Mouse (Mus musculus): ENCODE measurements around the gene Ovca2.

Ovca2 gene

GRCm38 (mm10) chr11:75178672-75179208 lies at the start of gene Ovca2:
Gene Ovca2 (minus strand): TSS chr11:75178835.
- H3K36me3 ChIP-seq (ENCODE audit: insufficient read depth, low read length) = peaks cover 73% of the 10 kb centered on the region
- no peaks in the 10 kb centered on the region for H3K9me3 ChIP-seq (ENCODE audit: low read length)
- no peak for TF ChIP-seq NANOG (IDR thresholded peaks at IDR 0.05; ENCODE audit: borderline replicate concordance, low read length)
- peak; percentile 66 for TF ChIP-seq CTCF (conservative IDR thresholded peaks at IDR 0.05; ENCODE audit: low read length)
- H3K27me3 ChIP-seq (ENCODE audit: insufficient read depth, low read length) = peaks cover 18% of the 10 kb centered on the region
- peaks cover 46% of the 10 kb centered on the region for H3K4me1 ChIP-seq (replicated peaks; ENCODE audit: low read depth, low read length)
- peak within 1 kb of the TSS; percentile 91 for H3K4me3 ChIP-seq (replicated peaks; ENCODE audit: low read length)

GRCm38 (mm10) chr11:75227632-75228031 lies 49.0 kb upstream of the Ovca2 start:
- TF ChIP-seq NANOG (IDR thresholded peaks at IDR 0.05; ENCODE audit: borderline replicate concordance, low read length) (no peak), POU5F1 (IDR thresholded peaks at IDR 0.05; ENCODE audit: borderline replicate concordance, low read length) (no peak), CTCF (conservative IDR thresholded peaks at IDR 0.05; ENCODE audit: low read length) (no peak)
- H3K9me3 ChIP-seq (ENCODE audit: low read length) = no peaks in the 10 kb centered on the region
- H3K4me1 ChIP-seq (replicated peaks; ENCODE audit: low read depth, low read length) = peaks cover 27% of the 10 kb centered on the region
- no peaks in the 10 kb centered on the region for H3K36me3 ChIP-seq (ENCODE audit: insufficient read depth, low read length)
- no peak overlapping the region for H3K4me3 ChIP-seq (replicated peaks; ENCODE audit: low read length)
- 0 out of 2 replicates have a peak, but pooled peaks cover 2% of the 10 kb centered on the region for H3K27me3 ChIP-seq (ENCODE audit: insufficient read depth, low read length)

DNA sequence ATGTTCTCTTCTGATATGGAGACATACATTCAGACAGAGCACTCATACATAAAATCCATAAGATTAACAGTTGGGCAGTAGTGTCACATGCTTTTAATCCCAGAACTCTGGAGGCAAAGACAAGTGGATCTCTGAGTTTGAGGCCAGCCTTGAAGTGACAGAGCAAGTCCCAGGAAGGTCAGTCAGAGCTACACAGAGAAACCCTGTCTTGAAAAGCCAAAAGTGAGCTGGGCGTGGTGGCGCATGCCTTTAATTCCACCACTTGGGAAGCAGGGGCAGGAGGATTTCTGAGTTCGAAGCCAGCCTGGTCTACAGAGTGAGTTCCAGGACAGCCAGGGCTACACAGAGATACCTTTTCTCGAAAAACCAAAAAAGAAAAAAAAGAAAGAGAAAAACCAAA lies 46.2 kb upstream of the Ovca2 start:
- no peak overlapping the region for H3K4me3 ChIP-seq (replicated peaks; ENCODE audit: low read length)
- no peaks in the 10 kb centered on the region for H3K36me3 ChIP-seq (ENCODE audit: insufficient read depth, low read length)
- H3K9me3 ChIP-seq (ENCODE audit: low read length) = no peaks in the 10 kb centered on the region
- peaks cover 40% of the 10 kb centered on the region for H3K4me1 ChIP-seq (replicated peaks; ENCODE audit: low read depth, low read length)
- TF ChIP-seq NANOG (IDR thresholded peaks at IDR 0.05; ENCODE audit: borderline replicate concordance, low read length) = no peak
- TF ChIP-seq CTCF (conservative IDR thresholded peaks at IDR 0.05; ENCODE audit: low read length) = no peak
- TF ChIP-seq POU5F1 (IDR thresholded peaks at IDR 0.05; ENCODE audit: borderline replicate concordance, low read length) = no peak
- H3K27me3 ChIP-seq (ENCODE audit: insufficient read depth, low read length) = 0 out of 2 replicates have a peak, but pooled peaks cover 2% of the 10 kb centered on the region

DNA sequence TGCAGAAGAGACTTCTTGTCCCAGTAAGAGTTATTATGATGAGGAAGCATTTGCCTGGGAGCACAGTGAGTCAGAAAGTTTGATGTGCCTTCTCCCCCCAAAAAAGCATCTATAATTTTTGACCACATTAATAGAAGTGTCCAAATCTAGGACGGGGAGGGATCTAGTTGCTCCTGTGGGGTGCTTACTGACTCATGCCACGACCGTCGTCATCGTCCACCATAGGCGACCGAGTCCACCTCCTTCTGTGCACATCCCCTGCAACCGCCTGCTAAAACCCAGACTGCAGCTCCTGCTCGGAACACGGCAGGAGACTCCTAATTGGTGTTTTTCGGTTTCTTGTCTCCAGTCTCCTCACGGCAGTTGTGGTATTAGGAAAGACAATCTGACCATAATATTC lies 45.4 kb upstream of the Ovca2 start:
- no peak for TF ChIP-seq POU5F1 (IDR thresholded peaks at IDR 0.05; ENCODE audit: borderline replicate concordance, low read length)
- no peak for TF ChIP-seq NANOG (IDR thresholded peaks at IDR 0.05; ENCODE audit: borderline replicate concordance, low read length)
- TF ChIP-seq CTCF (conservative IDR thresholded peaks at IDR 0.05; ENCODE audit: low read length) = no peak
- H3K27me3 ChIP-seq (ENCODE audit: insufficient read depth, low read length) = 0 out of 2 replicates have a peak, but pooled peaks cover 2% of the 10 kb centered on the region
- no peaks in the 10 kb centered on the region for H3K9me3 ChIP-seq (ENCODE audit: low read length)
- H3K4me1 ChIP-seq (replicated peaks; ENCODE audit: low read depth, low read length) = peaks cover 47% of the 10 kb centered on the region
- no peak overlapping the region for H3K4me3 ChIP-seq (replicated peaks; ENCODE audit: low read length)
- no peaks in the 10 kb centered on the region for H3K36me3 ChIP-seq (ENCODE audit: insufficient read depth, low read length)

DNA sequence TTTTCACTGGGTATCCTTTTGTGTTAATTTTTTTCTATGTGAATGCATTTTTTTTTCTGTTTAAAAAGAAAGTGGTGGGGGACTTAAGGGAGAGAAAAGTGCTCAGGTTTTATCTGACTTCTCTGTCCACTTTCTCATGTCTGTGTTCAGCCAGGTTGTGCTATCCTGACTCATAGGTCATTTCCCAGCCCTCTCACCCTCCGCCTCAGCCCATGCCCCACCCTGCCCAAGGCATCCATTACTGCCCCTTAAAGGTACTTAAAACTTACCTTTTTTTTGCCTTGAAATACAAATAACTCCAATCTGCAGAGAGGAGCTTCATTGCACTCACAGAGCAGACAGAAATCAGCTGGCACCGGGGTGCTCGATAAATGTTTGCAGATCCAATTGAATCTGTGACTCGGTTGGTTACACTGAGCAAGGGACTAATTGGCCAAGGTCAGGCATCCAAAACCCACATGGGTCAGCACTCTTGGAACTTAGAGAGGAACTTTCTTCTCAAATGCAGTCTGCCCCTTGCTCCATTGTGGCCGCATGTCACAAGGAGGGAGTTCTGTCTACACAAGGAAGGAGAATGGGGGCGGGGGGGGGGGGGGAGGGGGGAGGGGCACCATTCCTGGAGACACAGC lies 42.0 kb upstream of the Ovca2 start:
- no peak overlapping the region for H3K4me3 ChIP-seq (replicated peaks; ENCODE audit: low read length)
- no peaks in the 10 kb centered on the region for H3K36me3 ChIP-seq (ENCODE audit: insufficient read depth, low read length)
- H3K27me3 ChIP-seq (ENCODE audit: insufficient read depth, low read length) = peaks cover 6% of the 10 kb centered on the region
- peaks cover 58% of the 10 kb centered on the region for H3K4me1 ChIP-seq (replicated peaks; ENCODE audit: low read depth, low read length)
- TF ChIP-seq POU5F1 (IDR thresholded peaks at IDR 0.05; ENCODE audit: borderline replicate concordance, low read length) (no peak), NANOG (IDR thresholded peaks at IDR 0.05; ENCODE audit: borderline replicate concordance, low read length) (no peak), CTCF (conservative IDR thresholded peaks at IDR 0.05; ENCODE audit: low read length) (no peak)
- H3K9me3 ChIP-seq (ENCODE audit: low read length) = no peaks in the 10 kb centered on the region

- TF ChIP-seq CTCF (conservative IDR thresholded peaks at IDR 0.05; ENCODE audit: low read length) (no peak), POU5F1 (IDR thresholded peaks at IDR 0.05; ENCODE audit: borderline replicate concordance, low read length) (no peak), NANOG (IDR thresholded peaks at IDR 0.05; ENCODE audit: borderline replicate concordance, low read length) (no peak)
- Histone ChIP-seq H3K4me3 (replicated peaks; ENCODE audit: low read length) (no peak overlapping the region), H3K36me3 (ENCODE audit: insufficient read depth, low read length) (no peaks in the 10 kb centered on the region), H3K4me1 (replicated peaks; ENCODE audit: low read depth, low read length) (peaks cover 58% of the 10 kb centered on the region), H3K9me3 (ENCODE audit: low read length) (no peaks in the 10 kb centered on the region), H3K27me3 (ENCODE audit: insufficient read depth, low read length) (peaks cover 10% of the 10 kb centered on the region)
Measured at GRCm38 (mm10) chr11:75220115-75220514, 41.5 kb upstream of the Ovca2 start.

DNA sequence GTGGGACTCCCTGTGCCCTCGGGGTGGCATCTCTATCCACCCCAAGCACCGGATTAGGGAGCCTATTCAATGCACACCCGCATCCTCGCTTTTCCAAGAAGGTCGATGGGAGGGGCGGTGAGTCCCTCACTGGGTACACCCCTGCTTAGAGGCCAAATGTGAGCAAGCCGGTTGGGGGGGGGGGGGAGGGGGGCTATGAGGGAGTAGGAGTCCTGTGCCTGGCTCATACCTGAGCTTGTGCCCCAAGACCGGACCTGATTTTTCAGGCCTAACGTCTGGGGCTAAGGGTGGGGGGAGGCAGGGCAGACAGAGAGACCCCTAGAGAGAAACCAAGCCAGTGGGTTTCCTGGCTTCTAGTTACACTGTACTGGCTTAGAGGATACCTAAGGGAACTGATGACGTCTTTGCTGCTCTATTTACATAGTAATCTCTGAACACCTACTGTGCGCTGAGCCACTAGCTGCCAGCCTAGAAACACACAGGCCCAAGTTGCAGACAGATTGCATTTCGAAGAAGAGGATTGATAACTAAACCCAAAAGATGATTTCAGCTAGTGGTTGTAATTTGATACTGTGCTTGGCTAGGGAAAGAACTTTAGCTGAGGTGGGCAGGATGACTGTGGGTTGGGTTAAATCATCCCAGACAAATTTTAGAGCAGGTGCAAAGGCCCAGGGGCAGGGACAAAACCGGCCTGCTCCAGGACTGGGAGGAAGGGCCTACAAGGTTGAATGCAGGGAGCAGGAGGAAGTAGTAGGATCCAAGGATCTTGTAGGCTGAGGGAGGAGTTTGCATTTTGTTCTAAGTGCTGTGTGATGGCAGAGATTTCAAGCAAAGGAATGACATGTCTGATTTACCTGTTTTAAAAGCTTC lies 35.7 kb upstream of the Ovca2 start:
- Histone ChIP-seq H3K9me3 (ENCODE audit: low read length) (no peaks in the 10 kb centered on the region), H3K4me3 (replicated peaks; ENCODE audit: low read length) (peak overlapping the region; percentile 66), H3K27me3 (ENCODE audit: insufficient read depth, low read length) (peaks cover 32% of the 10 kb centered on the region), H3K36me3 (ENCODE audit: insufficient read depth, low read length) (no peaks in the 10 kb centered on the region), H3K4me1 (replicated peaks; ENCODE audit: low read depth, low read length) (peaks cover 56% of the 10 kb centered on the region)
- no peak for TF ChIP-seq CTCF (conservative IDR thresholded peaks at IDR 0.05; ENCODE audit: low read length)
- no peak for TF ChIP-seq NANOG (IDR thresholded peaks at IDR 0.05; ENCODE audit: borderline replicate concordance, low read length)
- no peak for TF ChIP-seq POU5F1 (IDR thresholded peaks at IDR 0.05; ENCODE audit: borderline replicate concordance, low read length)

DNA sequence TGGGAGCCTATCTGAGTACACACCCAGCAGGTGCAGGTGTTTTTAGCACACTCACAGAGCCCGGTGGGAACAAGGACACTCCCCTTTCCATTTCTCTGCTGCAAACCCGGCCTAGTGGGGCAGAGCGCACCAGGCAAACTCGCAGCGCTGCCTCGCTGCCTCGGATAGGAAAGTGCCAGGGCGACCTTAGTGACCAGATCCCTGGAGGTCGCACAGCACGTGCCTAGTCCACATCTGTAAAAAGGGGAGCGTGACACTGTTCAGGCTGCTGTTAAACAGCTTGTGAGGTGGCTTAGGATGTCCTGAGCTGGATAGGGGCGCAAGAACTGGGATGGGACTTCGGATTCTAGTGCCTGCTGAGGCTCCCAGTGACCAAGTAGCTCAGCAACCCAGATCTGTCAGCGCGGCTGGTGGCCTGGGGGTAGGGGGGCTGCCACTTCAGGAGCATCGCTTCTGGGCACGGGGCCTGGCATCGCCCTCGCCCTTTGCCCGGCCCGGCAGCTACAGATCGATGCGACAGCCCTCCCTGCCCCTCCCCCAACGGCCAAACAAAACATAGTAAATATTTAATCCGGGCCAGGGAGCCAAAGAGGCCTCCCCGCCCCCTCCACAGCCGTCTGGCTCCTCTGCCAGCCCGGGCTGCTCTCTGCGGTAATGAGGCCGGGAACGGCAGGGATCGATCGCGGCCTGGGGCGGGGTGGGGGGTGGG lies 34.9 kb upstream of the Ovca2 start:
- no peaks in the 10 kb centered on the region for H3K36me3 ChIP-seq (ENCODE audit: insufficient read depth, low read length)
- H3K27me3 ChIP-seq (ENCODE audit: insufficient read depth, low read length) = peaks cover 32% of the 10 kb centered on the region
- H3K9me3 ChIP-seq (ENCODE audit: low read length) = no peaks in the 10 kb centered on the region
- peaks cover 63% of the 10 kb centered on the region for H3K4me1 ChIP-seq (replicated peaks; ENCODE audit: low read depth, low read length)
- TF ChIP-seq NANOG (IDR thresholded peaks at IDR 0.05; ENCODE audit: borderline replicate concordance, low read length) (no peak), CTCF (conservative IDR thresholded peaks at IDR 0.05; ENCODE audit: low read length) (no peak), POU5F1 (IDR thresholded peaks at IDR 0.05; ENCODE audit: borderline replicate concordance, low read length) (no peak)
- peak overlapping the region; percentile 66 for H3K4me3 ChIP-seq (replicated peaks; ENCODE audit: low read length)
